Mouse (Mus musculus) midbrain, embryonic 14.5 days (tissue): ENCODE results near the gene Znfx1. TPM values are rescaled to one million over a fixed set of nuclear protein-coding genes. Genes with fewer than 3 reads are reported as not detected.

Experiments
- polyA plus RNA-seq: library from polyadenylated mRNA; unstranded; fragments of >200 nt; fragmentation: Nextera tagmentation; extraction: Ambion mirVana; gene quantifications from 2 replicates; pipeline ENCODE4 v1.2.1, GENCODE M21; 2014

Gene Znfx1
- polyA plus RNA-seq, 1 experiment from 2014 or later: 8.9 TPM

Other genes with a start within 250 kb of the Znfx1 start
- gene Cse1l, start 157.0 kb downstream of the Znfx1 start, polyA plus RNA-seq: 100 and 128 TPM in 2 replicates
- 84.1 and 109 TPM in 2 replicates for gene Stau1, start 66.7 kb downstream of the Znfx1 start, polyA plus RNA-seq
- 26.6 and 31.0 TPM in 2 replicates for gene Ddx27, start 47.8 kb downstream of the Znfx1 start, polyA plus RNA-seq
- gene Kcnb1, start 127.1 kb upstream of the Znfx1 start, polyA plus RNA-seq: 3.1 and 5.2 TPM in 2 replicates
- gene Ptgis, start 177.6 kb upstream of the Znfx1 start, polyA plus RNA-seq: 2.2 and 5.3 TPM in 2 replicates